Mouse (Mus musculus) brain, adult 2 months (tissue): ENCODE data around the gene Sgsm1.
"Not testable (repeated sequence)": the region's sequence is repeated elsewhere in the genome, so short reads cannot be mapped to it uniquely, and the experiment has no call there.

ENCODE experiments used
- DNase-seq: peaks from one replicate; pipeline ENCODE4 v3.0.0; 2011; ENCODE audit warnings: low read depth, low spot score

The Sgsm1 gene

DNA sequence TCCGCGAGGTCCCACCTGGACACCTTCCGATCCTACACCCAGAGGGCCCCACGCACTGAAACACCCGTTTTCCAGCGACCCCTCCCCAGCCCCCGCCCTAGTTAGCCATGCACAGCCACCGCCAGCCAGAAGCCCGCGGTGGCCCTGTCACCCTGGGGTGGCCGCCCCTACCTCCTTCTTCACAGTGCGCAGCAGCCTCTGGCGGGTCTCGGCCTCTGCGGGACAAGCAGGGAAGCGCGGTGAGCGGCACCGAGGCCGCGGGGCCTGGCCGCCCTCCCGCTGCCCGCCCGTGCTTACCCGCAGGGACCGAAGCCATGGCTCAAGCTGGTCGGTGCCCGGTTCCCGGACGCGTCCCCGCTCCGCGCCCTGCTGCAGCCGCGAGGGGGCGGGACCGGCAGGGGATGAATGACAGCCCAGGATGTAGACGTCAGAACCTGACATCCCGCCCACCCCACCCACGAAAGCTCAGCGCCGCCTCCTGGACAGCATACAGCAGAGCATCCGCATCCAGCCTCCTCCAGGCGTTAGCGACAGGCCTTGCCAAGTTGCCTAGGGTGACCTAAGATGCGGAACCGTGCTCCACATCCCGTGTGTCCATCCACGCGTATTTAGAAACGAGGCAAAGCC is at the start of gene Sgsm1:
Sgsm1 (minus strand) TSS at position 410 of the 627 bp plus-strand sequence.
- DNase-seq = peak; percentile 97

DNA sequence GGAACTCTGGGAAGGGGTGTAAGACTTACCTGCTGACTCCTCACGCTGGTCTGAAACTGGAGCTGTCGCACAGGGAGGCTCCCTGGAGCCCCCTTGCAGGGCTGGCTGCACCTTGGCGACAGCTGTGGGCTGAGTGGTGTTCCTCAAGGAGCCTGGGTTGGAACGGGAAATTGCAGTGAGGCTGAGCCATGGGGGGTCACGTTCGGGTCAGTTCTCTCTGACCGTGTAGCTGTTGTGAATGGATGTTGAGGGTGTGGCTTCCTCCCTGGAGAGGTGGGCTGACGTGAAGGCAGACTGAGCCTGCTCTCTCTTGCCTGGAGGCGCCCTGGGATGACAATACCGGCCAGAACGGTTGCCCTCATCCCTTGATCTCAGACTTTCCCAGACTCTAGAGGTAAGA is 48.2 kb upstream of the Sgsm1 start:
- DNase-seq = no peak

DNA sequence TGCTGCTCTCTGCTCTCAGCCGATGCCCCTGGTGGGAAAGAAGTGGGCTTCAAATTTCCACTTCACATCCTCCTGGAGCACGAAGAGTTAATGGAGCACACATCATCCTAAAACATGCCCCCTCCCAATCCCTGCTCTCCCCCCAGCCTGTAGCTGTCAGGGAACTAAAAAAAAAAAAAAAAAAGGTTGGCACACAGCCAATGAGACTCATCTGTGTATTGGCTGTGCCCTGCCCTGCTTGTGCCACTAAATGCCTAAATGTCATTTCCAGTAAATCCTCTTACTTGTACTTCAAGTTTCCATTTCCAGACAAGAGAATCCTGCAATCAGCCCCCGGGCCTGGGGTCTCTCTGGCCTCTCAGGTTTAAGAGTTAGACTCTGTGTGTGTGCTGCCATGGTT is 47.1 kb upstream of the Sgsm1 start:
- DNase-seq = no peak

DNA sequence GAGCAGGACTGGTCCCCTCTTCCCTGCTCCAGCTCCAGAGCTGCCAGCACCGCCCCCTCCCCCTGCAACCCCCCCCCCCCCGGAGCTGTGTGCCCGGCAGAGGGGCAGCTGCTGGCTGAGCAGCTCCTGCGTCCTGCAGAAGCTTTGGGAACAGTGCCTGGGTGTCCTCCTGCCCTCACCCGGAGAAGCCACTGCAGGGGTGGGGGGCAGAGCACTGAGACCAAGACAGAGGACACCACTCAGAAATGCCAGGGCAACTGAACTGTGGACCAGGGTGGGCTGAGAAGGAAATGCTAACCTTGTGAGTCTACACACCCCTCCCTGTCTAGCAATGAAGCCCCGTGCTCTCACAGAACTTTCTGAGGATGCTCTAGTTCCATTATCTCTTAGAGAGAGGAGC is 46.6 kb upstream of the Sgsm1 start, which contains the start of gene Aym1:
Aym1 (plus strand) TSS at position 109 of the 400 bp plus-strand sequence.
- DNase-seq = no peak

DNA sequence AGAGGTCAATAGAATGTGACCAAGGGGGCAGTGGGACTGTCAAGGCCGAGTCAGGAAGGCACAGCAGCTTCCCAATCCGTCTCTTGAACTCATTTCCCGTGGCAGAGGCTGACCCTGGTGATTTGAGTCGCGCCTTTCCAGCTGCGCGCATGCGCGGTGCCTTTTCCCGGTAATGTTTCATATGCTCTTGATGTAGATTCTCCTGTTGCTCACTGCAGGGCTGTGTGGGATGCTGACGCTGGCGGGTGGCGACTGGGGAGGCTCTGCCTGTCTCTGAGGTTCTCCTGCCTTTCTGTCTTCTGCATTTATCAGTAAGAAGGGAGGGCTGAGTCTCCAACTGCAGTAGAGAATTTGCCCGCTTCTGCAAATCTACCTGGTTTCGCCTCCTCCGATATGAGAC is 43.7 kb upstream of the Sgsm1 start:
- peak; percentile 72 for DNase-seq

DNA sequence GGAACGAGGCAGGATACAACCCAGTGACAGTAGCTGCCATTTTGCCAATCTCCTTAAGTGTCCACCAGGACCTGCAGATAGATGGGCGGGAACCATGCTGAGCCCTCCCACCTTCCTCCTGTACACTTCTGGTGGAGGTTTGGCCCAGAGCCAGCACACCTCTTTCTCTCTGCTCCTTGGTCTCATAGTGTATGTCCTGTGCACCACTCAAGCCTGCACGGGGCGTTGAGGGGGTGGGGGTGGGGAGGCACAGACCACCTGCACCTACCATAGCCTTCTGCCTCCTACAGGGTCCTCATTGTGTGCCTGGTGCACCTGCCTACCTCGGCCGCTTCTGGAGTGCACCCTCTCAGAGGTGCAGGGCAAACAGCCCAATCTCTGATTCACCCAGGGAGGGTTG is 42.0 kb upstream of the Sgsm1 start:
- no peak for DNase-seq

DNA sequence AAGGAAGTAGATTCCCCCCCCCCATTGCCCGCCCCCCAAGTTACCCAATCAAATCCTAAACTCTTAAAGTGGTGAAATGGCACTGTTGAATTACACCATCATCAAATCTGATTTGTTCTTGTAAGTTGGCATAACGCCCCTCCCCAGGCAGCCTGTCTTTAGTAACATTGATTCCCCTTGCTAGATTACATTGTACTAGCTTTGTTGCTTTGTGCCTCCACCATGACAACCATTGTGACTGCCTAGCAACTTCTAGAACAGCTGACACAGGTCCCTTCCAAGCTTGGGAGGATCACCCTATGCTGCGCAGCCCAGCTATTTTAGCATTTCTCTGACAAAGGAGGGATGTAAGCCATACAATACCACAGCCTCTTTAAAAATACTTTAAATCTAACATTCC is 41.2 kb upstream of the Sgsm1 start:
- DNase-seq = peak; percentile 59

DNA sequence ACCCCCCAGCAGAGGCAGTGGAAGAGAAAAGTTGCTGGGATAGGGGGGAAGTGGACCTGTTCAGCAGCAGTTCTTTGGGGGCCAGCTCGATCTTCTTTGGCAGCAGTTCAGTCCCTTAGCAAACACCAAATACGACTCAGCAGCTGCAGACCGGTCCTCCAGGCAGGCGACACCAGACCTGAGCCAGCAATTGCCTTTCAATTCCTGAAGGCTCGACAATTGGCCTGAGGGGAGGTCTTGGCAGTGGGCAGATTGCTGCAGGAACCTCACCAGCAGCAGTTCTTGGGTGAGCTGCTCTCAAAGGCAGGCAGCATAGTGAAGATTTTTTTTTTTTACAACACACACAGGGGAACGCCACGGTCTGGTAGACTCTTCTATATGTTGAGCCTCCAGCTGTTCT is 39.2 kb upstream of the Sgsm1 start:
- DNase-seq = no peak

DNA sequence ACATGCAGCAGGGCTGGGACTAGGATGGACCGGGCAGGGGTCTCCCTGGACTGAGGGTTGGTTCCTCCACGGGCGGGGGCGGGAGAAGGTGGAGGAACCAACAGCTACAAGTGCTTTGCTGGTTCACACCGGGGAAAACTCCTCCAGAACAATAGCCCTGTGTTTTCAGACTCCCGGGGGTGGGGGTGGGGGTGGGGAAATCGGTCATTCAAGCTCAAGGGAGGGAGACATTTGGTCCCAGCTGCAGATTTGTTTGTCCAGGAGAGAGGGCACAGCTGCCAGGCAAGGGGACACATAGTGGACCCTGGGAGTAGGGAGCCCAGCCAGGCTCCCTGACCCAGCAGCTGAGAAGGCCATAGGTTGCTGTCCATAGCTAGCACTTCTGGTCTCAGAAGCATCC is 38.6 kb upstream of the Sgsm1 start:
- peak; percentile 77 for DNase-seq

DNA sequence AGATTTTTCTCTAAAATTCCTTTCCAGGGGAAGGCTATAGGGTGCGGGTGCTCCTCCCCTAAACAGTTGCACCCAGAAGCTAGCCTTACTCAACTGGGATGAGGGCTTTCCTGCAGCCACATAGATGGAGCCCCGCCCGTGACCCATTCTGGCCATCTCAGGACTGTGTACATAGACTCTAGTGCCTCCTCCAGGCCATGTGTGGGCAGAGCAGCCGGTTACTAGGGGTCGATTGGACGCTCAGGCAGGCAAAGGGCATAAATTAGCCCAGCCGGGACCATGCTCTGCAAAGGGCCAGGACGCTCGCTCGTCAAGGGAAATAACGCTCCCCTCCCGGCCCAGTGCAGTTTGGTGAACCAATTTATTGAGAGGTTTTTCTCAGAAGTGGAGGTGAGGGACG is 38.0 kb upstream of the Sgsm1 start:
- peak; percentile 64 for DNase-seq

DNA sequence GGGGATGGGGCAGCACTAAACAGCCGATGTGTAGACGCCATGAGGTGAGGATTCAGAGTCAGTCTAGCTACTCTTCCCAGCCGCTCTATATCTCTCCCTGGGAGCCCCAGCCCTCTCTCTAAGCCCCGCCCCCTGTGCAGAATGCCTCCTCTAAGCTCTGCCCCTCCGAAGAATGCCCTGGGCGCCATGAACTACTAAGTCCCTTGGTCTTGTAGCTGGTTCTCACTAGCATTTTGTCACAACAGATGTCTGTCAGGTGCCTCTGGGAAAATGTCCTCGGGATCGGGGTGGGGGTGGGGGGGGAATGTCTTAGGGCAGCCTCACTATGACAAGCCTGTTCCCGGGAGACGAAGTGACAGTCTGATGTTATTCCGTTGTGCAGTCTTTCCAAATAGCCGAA is 37.0 kb upstream of the Sgsm1 start:
- no peak for DNase-seq

DNA sequence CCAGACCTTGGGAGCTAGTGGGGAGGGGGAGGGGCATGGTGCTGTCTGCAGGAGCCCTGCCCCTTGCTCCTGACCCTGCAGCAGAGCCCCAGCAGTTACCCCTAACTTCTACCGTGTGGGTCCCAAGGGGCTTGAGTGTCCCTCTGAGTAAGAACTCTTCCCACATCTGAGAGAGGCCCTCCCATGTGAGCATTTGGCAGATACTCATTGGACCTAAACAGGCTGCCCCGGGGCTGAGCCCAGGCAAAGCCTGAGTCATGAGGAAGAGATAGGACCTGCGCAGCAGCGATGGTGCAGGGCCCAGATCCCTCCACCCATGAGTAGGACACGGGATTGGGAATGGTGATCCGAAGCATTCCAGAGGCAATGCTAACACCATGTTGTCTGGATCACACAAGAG is 36.1 kb upstream of the Sgsm1 start:
- DNase-seq = not testable (repeated sequence)

DNA sequence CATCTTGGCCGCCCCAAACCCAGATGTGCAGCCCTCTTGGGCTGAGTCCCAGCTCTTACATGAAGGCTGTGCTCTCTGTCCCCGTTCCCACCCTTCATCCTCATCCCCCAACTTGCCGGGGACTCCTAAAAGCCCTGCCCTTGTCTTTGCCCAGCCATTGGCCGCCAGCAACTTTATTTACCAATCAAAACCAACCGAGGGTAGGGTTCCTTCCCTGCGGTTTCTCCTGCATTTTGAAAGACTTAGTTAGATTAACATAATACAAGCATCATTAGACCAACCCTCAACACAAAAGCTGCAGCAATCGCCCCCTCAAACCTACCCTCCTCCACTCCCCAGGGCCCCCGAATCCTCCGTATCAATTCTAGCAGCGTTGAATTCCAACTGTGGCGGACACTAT is 35.2 kb upstream of the Sgsm1 start:
- DNase-seq = no peak

DNA sequence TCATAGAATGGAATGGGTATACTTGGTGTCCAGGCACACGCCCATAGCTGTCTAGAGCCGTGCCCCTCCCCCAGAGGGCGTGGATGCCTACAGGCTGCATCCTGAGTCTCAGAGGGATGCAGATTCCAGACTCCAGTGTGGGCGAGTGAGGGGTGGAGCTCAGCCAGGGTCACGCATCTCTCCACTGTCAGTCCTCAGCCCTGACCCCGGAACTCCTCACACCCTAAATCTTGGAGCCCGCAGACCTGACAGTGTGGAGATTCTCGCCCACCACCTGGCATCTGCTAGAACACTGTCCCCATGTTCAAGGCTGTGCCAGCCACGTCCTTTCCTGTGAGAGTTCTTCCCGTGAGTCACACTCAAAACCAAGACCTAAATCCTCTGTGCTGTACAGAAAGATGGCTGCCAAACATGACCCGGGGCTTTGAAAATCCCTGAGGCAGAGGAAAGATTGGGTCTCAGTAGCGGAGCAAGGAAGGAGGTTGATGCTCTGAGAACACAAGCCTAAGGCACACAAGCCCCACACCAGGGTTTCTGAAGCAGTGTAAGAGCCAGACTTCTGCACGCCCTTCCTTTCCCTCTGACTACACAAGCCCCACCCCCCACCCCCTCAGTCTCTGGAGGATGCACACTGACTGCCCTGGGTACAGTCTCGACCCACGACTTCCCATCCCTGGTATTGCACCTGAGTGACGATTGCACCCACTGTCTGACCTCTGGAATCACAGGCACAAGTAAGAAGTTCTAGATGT is 34.2 kb upstream of the Sgsm1 start:
- peak; percentile 60 for DNase-seq

DNA sequence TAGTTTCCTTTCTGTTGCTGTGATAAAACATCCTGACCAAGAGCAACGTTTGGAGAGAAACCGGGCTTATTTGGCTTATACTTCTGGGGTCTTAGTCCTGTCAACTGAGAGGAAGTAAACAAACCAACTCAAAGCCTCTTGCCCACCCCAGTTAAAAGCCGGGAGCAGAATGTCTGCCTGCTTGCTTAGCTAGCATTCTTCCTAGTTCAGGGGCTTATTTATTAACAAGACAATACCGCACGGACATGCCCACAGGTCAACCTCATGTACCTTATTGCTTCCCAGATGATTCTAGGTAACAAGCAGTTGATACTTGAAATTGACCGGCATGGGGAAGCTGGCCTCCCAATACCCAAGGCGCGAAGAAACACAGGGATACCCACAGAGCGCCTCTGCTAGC is 25.7 kb upstream of the Sgsm1 start:
- no peak for DNase-seq

DNA sequence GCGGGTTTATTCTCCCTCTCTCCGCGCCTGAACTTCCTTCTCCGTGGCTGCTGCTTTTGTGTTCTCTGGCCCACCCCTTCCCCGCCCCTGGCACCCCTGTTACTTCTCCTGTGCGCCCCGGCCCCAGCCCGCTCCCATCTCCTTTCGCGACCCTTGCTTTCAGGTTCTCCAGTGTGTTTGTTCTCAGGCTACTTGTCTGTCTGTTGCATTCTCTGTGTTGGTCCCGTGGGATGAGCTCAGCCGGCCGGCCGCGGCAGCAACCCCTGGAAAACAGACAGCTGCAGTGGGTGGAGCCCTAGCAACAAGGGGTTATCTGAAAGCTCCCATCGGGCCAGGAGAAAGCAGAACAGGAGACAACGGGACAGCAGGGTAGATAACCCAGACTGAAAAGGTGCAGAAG is 25.1 kb upstream of the Sgsm1 start:
- DNase-seq = peak; percentile 66

DNA sequence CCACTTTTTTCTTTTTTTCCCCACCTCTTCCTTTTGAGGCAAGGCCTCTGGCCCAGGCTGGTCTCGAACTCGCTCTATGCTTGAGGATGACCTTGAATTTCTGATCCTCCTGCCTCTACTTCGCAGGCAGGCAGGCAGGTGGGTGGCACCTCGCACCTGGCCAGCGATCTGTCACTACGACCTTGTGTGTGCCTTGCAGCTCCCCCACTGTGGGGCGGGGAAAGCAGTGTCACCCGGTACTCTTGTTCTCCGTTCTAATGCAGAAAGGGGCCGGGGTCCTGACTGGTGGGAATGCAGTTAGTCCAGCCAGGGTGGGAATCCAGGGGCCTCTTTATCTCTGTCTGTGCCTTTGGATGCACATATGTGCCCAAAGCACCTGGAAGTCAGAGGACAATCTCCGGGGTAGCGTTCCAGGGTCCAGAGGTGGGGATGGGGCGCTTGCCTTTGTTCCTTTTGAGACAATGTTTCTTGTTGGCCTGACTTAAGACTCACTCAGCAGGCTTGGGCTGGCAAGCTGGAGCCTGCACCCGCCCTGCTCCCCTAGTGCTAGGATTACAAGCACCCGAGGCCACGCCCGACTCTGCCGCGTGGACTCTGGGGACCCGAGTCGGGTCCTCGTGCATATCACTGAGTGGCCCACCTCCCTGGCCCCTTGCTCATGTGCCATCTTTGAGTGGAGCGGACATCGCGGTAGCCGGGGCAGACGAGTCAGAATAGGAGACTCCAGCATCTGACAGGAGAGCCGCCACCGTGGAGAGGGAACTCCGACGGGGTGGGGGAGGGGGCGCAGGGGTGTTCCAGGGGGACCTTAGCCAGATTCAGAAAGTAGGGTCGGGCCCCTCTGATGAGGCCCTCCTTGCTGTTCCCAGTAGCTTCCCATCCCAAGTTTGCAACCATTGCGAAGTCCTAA is 24.3 kb upstream of the Sgsm1 start:
- no peak for DNase-seq

DNA sequence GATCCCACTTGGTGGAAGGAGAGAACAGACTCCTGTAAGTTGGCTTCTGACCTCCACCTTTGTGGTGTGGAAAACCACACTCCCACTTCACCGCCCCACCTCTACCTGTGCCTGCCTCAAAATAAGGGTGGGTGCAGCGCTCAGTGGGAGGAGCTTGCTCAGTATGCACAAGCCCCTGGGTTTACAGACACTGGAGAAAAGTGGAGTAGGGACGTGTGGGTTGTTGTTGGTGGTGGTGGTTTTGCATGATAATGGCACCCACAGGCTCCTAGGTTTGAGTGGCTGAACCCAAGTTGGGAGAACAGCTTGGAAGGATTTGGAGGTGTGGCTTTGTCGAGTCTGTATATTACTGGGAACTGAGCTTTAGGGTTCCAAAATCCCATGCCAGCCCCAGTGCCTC is 22.3 kb upstream of the Sgsm1 start:
- no peak for DNase-seq

DNA sequence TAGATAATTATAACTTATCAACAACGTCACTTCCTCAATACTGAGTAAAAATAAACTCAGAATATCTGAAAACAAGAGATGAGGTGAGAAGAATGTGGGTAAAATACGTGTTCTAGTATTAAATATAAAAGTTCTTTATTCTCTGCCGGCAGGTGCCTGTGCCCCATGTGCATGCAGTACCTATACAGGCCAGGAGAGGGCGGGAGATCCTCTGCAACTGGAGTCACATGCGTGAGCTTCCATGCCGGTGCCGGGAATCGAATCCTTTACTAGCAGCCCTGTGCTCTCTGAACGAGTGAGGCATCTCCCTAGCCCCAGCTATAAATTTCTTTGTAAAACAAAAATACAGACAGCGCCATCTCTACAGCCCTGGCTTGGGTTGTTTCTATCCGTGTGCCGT is 21.7 kb upstream of the Sgsm1 start:
- DNase-seq = no peak

DNA sequence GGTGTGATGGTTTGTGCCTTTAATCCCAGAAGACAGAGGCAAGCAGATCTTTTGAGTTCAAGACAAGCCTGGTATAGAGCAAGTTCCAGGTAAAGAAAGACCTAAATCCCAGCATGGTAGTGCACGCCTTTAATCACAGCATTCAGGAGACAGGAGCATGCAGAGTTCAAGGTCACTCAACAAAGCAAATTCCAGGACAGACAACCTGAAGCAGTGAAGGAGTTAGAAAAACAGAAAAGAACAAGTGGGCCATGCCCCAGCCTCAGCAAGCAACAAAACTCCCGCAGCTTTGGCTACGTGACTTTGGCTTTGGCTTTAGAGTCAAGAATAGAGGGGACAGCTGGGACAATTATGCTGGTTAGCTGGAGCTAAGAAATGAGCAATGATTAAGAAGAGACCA is 19.6 kb upstream of the Sgsm1 start:
- no peak for DNase-seq

DNA sequence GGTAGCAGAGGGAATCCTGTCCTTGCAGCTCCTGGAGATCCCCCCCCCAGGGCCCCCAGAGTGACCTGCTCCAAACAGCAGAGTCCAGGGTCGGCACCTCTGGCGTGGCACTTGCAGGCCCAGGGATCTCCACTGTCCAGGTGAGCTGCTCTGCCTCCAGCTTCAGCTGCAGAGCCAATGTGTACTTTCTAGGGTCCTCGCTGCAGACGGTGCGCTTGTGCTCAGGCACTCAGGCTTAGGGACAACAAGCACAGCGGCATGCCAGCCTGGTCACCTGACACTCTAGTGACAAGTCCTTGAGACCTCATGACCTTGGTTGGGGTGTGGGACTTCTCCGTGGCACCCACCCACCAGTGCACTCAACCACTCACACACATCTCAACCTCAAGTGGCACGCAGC is 18.9 kb upstream of the Sgsm1 start:
- DNase-seq = no peak
